Mouse (Mus musculus) lung, postnatal 0 days (tissue): ENCODE data around the gene Rgs2. TPM values are rescaled to one million over a fixed set of nuclear protein-coding genes. Genes with fewer than 3 reads are reported as not detected.

Experiments
- ATAC-seq: fragments of 200-750 bp; cut with Nextera tagmentation; 2 replicates; pipeline ENCODE4 v1.8.0; 2017; ENCODE audit warnings: moderate library complexity
- DNase-seq: peaks from one replicate; pipeline ENCODE4 v3.0.0-alpha.2; 2016; ENCODE audit warnings: low spot score
- H3K27ac ChIP-seq: fragments of 300-500 bp; sonication (generic); 2 replicates; pipeline ENCODE4 v1.5.1; 2014; ENCODE audit warnings: antibody characterized with exemption, mild to moderate bottlenecking, low read length, mixed read lengths
- H3K27me3 ChIP-seq: fragments of 300-500 bp; sonication (generic); replicated peaks from 2 replicates; pipeline ENCODE4 v1.6.1; 2014; ENCODE audit warnings: low read length, mixed read lengths; ENCODE audit not compliant: insufficient read depth
- H3K36me3 ChIP-seq: fragments of 300-500 bp; sonication (generic); 2 replicates; pipeline ENCODE4 v1.6.1; 2014; ENCODE audit warnings: low read length, mixed read lengths; ENCODE audit not compliant: insufficient read depth
- H3K4me1 ChIP-seq: fragments of 300-500 bp; sonication (generic); 2 replicates; pipeline ENCODE4 v1.6.1; 2014; ENCODE audit warnings: antibody characterized with exemption, low read depth, low read length, mixed read lengths; ENCODE audit not compliant: insufficient read depth
- H3K4me2 ChIP-seq: fragments of 300-500 bp; sonication (generic); replicated peaks from 2 replicates; pipeline ENCODE4 v1.6.1; 2014; ENCODE audit warnings: low read depth, mild to moderate bottlenecking, low read length, moderate library complexity, mixed read lengths
- H3K4me3 ChIP-seq: fragments of 300-500 bp; sonication (generic); 2 replicates; pipeline ENCODE4 v1.5.1; 2014; ENCODE audit warnings: low read depth, low read length
- H3K9ac ChIP-seq: fragments of 300-500 bp; sonication (generic); replicated peaks from 2 replicates; pipeline ENCODE4 v1.6.1; 2014; ENCODE audit warnings: low read depth, mild to moderate bottlenecking
- H3K9me3 ChIP-seq: fragments of 300-500 bp; sonication (generic); 2 replicates; pipeline ENCODE4 v1.6.1; 2016; ENCODE audit warnings: low read length, mixed read lengths
- CTCF ChIP-seq: IDR thresholded peaks from 2 replicates; pipeline ENCODE4 v1.5.1; 2016; ENCODE audit warnings: antibody characterized with exemption, mild to moderate bottlenecking
- EP300 ChIP-seq: IDR thresholded peaks from 2 replicates; pipeline ENCODE4 v1.6.1; 2016; ENCODE audit warnings: antibody characterized with exemption, mild to moderate bottlenecking, control low read depth
- WGBS: fragments of 180-500 bp; shearing (Covaris S2); extraction: QIAGEN DNeasy Blood & Tissue Kit; methylation state at CpG from one replicate; pipeline ENCODE4 v1.1.7; 2014; 5-methylcytosine and 5-hydroxymethylcytosine counted together
- polyA plus RNA-seq: library from polyadenylated mRNA; unstranded; fragments of >200 nt; fragmentation: Nextera tagmentation; extraction: Ambion mirVana; gene quantifications from 2 replicates; pipeline ENCODE4 v1.2.1, GENCODE M21; 2015

Rgs2 gene
- polyA plus RNA-seq, 1 experiment from 2014 or later = 134 TPM

GRCm38 (mm10) chr1:144003416-144003815, 545 bp downstream of the Rgs2 start:
- no peak for ATAC-seq
- 1% methylated on average over 10 of the region's 10 CpGs for WGBS
- H3K27ac ChIP-seq = peak overlapping the region; percentile 73
- H3K4me3 ChIP-seq = peak overlapping the region; percentile 78
- no peaks in the 10 kb centered on the region for H3K27me3 ChIP-seq
- no peaks in the 10 kb centered on the region for H3K9me3 ChIP-seq
- no peaks in the 10 kb centered on the region for H3K36me3 ChIP-seq
- no peak for TF ChIP-seq CTCF
- no peak for TF ChIP-seq EP300
- H3K4me1 ChIP-seq = 0 out of 2 replicates have a peak, but pooled peaks cover 5% of the 10 kb centered on the region
- H3K9ac ChIP-seq = peak overlapping the region; percentile 70
- H3K4me2 ChIP-seq = peak overlapping the region; percentile 82
- no peak for DNase-seq

GRCm38 (mm10) chr1:144002715-144003066, 1.3 kb downstream of the Rgs2 start:
- H3K27me3 ChIP-seq = no peaks in the 10 kb centered on the region
- H3K4me2 ChIP-seq = peak overlapping the region; percentile 82
- peak overlapping the region; percentile 28; the same call in 1 of the 2 replicates for H3K27ac ChIP-seq
- no peaks in the 10 kb centered on the region for H3K9me3 ChIP-seq
- 0 out of 2 replicates have a peak, but pooled peaks cover 5% of the 10 kb centered on the region for H3K4me1 ChIP-seq
- peak overlapping the region; percentile 78 for H3K4me3 ChIP-seq
- TF ChIP-seq EP300 = no peak
- no peak for TF ChIP-seq CTCF
- ATAC-seq (no peak), DNase-seq (peak; percentile 58)
- H3K36me3 ChIP-seq = no peaks in the 10 kb centered on the region
- H3K9ac ChIP-seq = peak overlapping the region; percentile 70
- 42% methylated on average over 4 of the region's 4 CpGs for WGBS

GRCm38 (mm10) chr1:144002036-144002714, 1.8 kb downstream of the Rgs2 start:
- Histone ChIP-seq H3K36me3 (no peaks in the 10 kb centered on the region), H3K27me3 (no peaks in the 10 kb centered on the region), H3K4me2 (peak overlapping the region; percentile 82), H3K9ac (peak overlapping the region; percentile 70), H3K9me3 (no peaks in the 10 kb centered on the region), H3K27ac (peak overlapping the region; percentile 28), H3K4me1 (0 out of 2 replicates have a peak, but pooled peaks cover 5% of the 10 kb centered on the region), H3K4me3 (peak overlapping the region; percentile 78)
- WGBS = 76% methylated on average over 6 of the region's 6 CpGs
- DNase-seq = no peak
- no peak for TF ChIP-seq EP300
- TF ChIP-seq CTCF = no peak
- no peak for ATAC-seq

DNA sequence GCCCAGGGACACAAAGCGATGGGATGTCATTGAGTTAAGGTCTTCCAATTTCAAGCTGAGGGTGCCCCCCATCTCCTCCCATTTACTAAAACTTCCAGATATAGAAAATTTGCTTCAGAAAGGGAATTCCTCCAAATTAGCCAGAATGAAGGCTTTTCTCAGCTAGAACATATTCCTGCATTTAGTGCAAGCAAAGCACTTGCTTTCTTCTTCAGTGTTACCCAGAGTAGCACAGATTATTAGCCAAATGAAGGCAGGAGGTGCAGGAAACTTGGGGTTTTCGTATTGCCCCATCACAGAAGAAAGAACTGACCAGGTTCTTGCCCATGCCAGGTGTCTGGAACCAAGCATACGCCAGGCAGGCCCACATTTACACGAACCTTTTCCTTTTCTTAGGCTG, 3.7 kb downstream of the Rgs2 start:
- no peak for ATAC-seq
- no peak overlapping the region for H3K27ac ChIP-seq

DNA sequence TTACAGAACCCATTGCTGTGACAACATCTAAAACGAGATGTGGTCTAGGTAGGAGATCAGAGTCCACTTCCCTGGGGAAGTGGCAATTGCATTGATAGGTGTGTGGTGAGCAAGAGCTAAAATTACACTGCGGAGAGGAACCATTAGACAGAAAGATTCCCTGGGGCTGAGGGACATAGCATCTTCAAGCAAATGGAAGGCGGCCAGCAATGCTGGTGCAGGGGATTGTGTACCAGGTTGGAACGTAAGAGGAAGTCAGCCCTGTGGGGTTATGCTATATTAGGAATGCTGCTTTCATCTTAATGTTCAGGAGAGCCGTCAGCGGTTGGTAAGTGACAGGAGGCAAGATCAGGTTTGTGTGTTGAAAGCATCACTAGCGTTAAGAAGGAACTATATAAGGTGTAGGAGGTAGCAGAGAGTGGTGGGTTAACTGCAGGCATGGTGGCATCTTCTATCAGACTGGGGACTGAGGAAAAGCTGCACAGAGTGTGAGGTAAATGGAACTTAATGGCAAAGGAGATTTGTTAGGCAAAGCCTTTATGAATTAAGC, 4.5 kb downstream of the Rgs2 start:
- Histone ChIP-seq H3K27me3 (no peaks in the 10 kb centered on the region), H3K36me3 (no peaks in the 10 kb centered on the region), H3K4me2 (no peak overlapping the region), H3K4me3 (no peak overlapping the region), H3K27ac (no peak overlapping the region), H3K9ac (no peak overlapping the region), H3K9me3 (no peaks in the 10 kb centered on the region), H3K4me1 (no peaks in the 10 kb centered on the region)
- 58% methylated on average over 7 of the region's 7 CpGs for WGBS
- DNase-seq (no peak), ATAC-seq (no peak)
- TF ChIP-seq CTCF = no peak
- TF ChIP-seq EP300 = no peak

More for the DNA sequence above, 3.7 kb downstream of the Rgs2 start:
- H3K9me3 ChIP-seq = no peaks in the 10 kb centered on the region
- H3K9ac ChIP-seq = no peak overlapping the region
- H3K4me2 ChIP-seq = no peak overlapping the region
- H3K27me3 ChIP-seq = no peaks in the 10 kb centered on the region
- H3K4me3 ChIP-seq = no peak overlapping the region
- H3K36me3 ChIP-seq = no peaks in the 10 kb centered on the region
- TF ChIP-seq EP300 = no peak
- TF ChIP-seq CTCF = no peak
- H3K4me1 ChIP-seq = 0 out of 2 replicates have a peak, but pooled peaks cover 5% of the 10 kb centered on the region
- WGBS = 84% methylated on average over 4 of the region's 4 CpGs
- DNase-seq = no peak

DNA sequence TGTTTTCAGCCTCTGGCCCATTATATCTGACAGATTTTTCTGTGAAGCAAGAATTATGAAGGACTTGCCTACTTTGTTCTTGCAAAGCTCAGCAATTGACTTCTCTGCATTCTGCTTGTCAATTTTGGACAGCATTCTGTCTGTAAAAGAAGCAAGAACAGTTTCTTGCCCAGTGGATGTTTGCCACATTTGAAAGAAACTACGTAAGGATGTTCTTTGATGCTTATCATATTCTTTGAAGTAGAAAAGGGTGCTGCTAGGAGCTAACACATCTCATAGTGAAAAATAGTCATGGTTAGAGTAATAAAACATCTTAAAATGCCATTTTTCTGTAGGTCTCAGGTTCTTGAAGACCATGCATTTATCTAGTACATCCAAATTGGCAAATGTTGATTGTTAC, 10.9 kb downstream of the Rgs2 start:
- DNase-seq = no peak
- no peak overlapping the region for H3K4me3 ChIP-seq
- no peak overlapping the region for H3K9ac ChIP-seq
- 73% methylated on average over 1 of the region's 1 CpGs for WGBS
- H3K27ac ChIP-seq = no peak overlapping the region
- H3K9me3 ChIP-seq = no peaks in the 10 kb centered on the region
- ATAC-seq = no peak
- no peaks in the 10 kb centered on the region for H3K36me3 ChIP-seq
- no peak overlapping the region for H3K4me2 ChIP-seq
- no peaks in the 10 kb centered on the region for H3K27me3 ChIP-seq
- no peak for TF ChIP-seq EP300
- no peak for TF ChIP-seq CTCF
- H3K4me1 ChIP-seq = no peaks in the 10 kb centered on the region
